Mouse (Mus musculus) C2C12 (cell line): ENCODE measurements around the gene Pkd1.

Experiments
- CEBPB ChIP-seq: IDR thresholded peaks from one replicate; pipeline ENCODE4 v1.6.1; 2011; ENCODE audit warnings: low read depth, mild to moderate bottlenecking, control low read depth, moderate library complexity
- CTCF ChIP-seq: IDR thresholded peaks from one replicate; pipeline ENCODE4 v1.5.1; 2011; ENCODE audit not compliant: control insufficient read depth, insufficient read depth, insufficient read length
- FOSL1 ChIP-seq: IDR thresholded peaks from one replicate; pipeline ENCODE4 v1.8.0; 2011; ENCODE audit warnings: mild to moderate bottlenecking, low read length; ENCODE audit not compliant: poor library complexity, insufficient read depth, severe bottlenecking
- USF1 ChIP-seq: IDR thresholded peaks from one replicate; pipeline ENCODE4 v1.6.1; 2011; ENCODE audit warnings: low read depth, mild to moderate bottlenecking, control low read depth, moderate library complexity

GRCm38 (mm10) chr17:24640581-24640980 is 90.9 kb downstream of the Pkd1 start:
- TF ChIP-seq CTCF (no peak), USF1 (no peak), FOSL1 (no peak), CEBPB (no peak)
